17 mouse cellular contexts compared by ENCODE assay signal in genomic region chr19:35302723-35303270, GRCm38 (mm10).
DNase-seq lines count a peak whose midpoint lies in the region.
"Had no signal": no experiment of that assay in that cellular context is flagged by ENCODE, and none has a peak within 500 bp of the region (broad histone marks: within the 10 kb centered on the region; RNA-seq: fewer than 3 reads in every experiment).

No protein-coding gene starts in this region.

- peak; percentile 12 to 22 for DNase-seq in frontal cortex, adult 2 months (ENCODE audit: extremely low spot score in 1 of 2, low spot score in 1 of 2)
- DNase-seq in frontal cortex, postnatal 10 days (ENCODE audit: low spot score in 2 of 2) = no peak
- DNase-seq in right cerebral cortex, adult 18-20 months = peak; percentile 10
- DNase-seq in right cerebral cortex, postnatal 14 days = no peak
- DNase-seq in brain, adult 2 months (ENCODE audit: low read depth, low spot score) = peak; percentile 42
- no peak for DNase-seq in kidney, adult 11 months
- DNase-seq in T-cell, adult 2 months (ENCODE audit: low spot score) = no peak
- DNase-seq: adrenal gland, adult 8-10 months; adrenal gland, postnatal 25 days; B cell, adult 2 months; cerebellum, adult 2 months; cerebellum, postnatal 25 days; gastrocnemius, postnatal 10 days; gastrocnemius, postnatal 36 days; heart, adult 2 months; heart, postnatal 14 days; heart, postnatal 4 days had no signal

Comparison
In these comparisons a context has a peak if more than half of its experiments do, and no peak if none do; other contexts are left out.
1. DNase-seq: peak in frontal cortex, adult 2 months (2 of 2), right cerebral cortex, adult 18-20 months (single experiment) and brain, adult 2 months (single experiment); none in frontal cortex, postnatal 10 days (0 of 2), right cerebral cortex, postnatal 14 days (single experiment), kidney, adult 11 months (single experiment) and T-cell, adult 2 months (single experiment).